Mouse (Mus musculus) liver, adult 2 months (tissue): ENCODE measurements at regions not wholly inside any gene's neighbourhood (a gene's known extent, or its start where the extent isn't known, plus 50 kb on each side); places are given as distances from the start of the nearest gene placed in this dataset.

Experiments used
- DNase-seq: peaks from one replicate; pipeline ENCODE4 v3.0.0-alpha.2; 2011; ENCODE audit warnings: low read depth, low spot score; ENCODE audit errors: extremely low read depth
- H3K27ac ChIP-seq: fragments of 200-500 bp; replicated peaks from 2 replicates; pipeline ENCODE4 v1.5.1; 2012; ENCODE audit warnings: low read depth, mild to moderate bottlenecking, control low read depth, inconsistent platforms, low read length; ENCODE audit not compliant: insufficient read depth
- H3K27me3 ChIP-seq: fragments of 200-500 bp; 2 replicates; pipeline ENCODE4 v1.6.1; 2012; ENCODE audit warnings: mild to moderate bottlenecking, moderate library complexity, low read length, inconsistent platforms; ENCODE audit not compliant: control insufficient read depth, insufficient read depth
- H3K36me3 ChIP-seq: fragments of 200-500 bp; 2 replicates; pipeline ENCODE4 v1.6.1; 2012; ENCODE audit warnings: low read length, inconsistent platforms; ENCODE audit not compliant: control insufficient read depth, insufficient read depth
- H3K4me1 ChIP-seq: fragments of 200-500 bp; 2 replicates; pipeline ENCODE4 v1.6.1; 2011; ENCODE audit warnings: low read length; ENCODE audit not compliant: control insufficient read depth, insufficient read depth
- H3K4me3 ChIP-seq: fragments of 200-500 bp; 2 replicates; pipeline ENCODE4 v1.5.1; 2011; ENCODE audit warnings: low read depth, mild to moderate bottlenecking, control low read depth, low read length, moderate library complexity; ENCODE audit not compliant: insufficient read depth
- H3K79me2 ChIP-seq: fragments of 200-500 bp; 2 replicates; pipeline ENCODE4 v1.6.1; 2012; ENCODE audit warnings: inconsistent platforms, mild to moderate bottlenecking, low read length, moderate library complexity; ENCODE audit not compliant: control insufficient read depth, insufficient read depth
- H3K9ac ChIP-seq: fragments of 200-500 bp; 2 replicates; pipeline ENCODE4 v1.6.1; 2012; ENCODE audit warnings: low read depth, mild to moderate bottlenecking, control low read depth, inconsistent platforms, low read length
- CTCF ChIP-seq: fragments of 200-500 bp; IDR thresholded peaks from 2 replicates; pipeline ENCODE4 v1.5.1; 2011; ENCODE audit warnings: low read depth, low read length, control low read depth
- POLR2A ChIP-seq: fragments of 200-500 bp; IDR thresholded peaks from 2 replicates; pipeline ENCODE4 v1.6.1; 2011; ENCODE audit warnings: low read length, control low read depth; ENCODE audit not compliant: insufficient read depth; ENCODE audit errors: extremely low read depth
- WGBS: fragments of 180-500 bp; shearing (Covaris S2); methylation state at CpG from one replicate; pipeline ENCODE4 v1.1.7; 2018; 5-methylcytosine and 5-hydroxymethylcytosine counted together

DNA sequence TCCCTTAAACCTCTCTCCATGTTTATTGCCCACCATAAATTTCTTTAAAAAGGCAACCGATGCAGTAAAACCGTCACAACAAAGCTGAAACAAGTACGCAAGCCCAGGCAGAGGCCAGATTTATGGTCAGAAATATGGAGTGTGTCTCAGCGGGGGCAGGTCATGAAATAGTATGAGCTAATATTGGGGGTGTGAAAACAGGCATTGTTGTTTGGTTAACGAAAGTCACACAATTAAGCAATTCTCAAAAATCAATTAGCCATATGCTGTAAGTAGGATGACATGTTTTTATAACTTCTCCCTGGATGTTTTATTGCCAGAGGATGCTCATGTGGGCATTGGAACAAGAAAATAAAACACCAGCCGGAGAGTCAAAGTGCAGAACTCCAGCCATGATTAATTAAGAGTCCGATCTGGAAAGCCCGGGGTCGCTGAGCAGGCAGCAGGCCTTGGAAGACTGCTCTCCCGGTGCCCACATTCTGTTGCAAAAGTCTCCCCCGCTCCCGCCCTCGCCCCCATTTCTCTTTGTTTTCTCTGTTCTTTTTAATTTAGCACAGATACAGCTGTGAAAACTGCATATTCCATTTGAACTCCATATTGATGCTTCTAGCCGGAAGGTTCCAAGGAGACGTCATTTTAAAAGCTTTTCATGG is 239.0 kb downstream of the Cxcl12 start:
- no peak for DNase-seq
- Histone ChIP-seq H3K27me3 (no peaks in the 10 kb centered on the region), H3K27ac (no peak overlapping the region), H3K9ac (no peak overlapping the region), H3K4me3 (no peak overlapping the region), H3K4me1 (peaks cover 4% of the 10 kb centered on the region; the same call in 1 of the 2 replicates), H3K79me2 (no peaks in the 10 kb centered on the region), H3K36me3 (no peaks in the 10 kb centered on the region)
- 91% methylated on average over 15 of the region's 15 CpGs for WGBS
- TF ChIP-seq CTCF (no peak), POLR2A (no peak)

DNA sequence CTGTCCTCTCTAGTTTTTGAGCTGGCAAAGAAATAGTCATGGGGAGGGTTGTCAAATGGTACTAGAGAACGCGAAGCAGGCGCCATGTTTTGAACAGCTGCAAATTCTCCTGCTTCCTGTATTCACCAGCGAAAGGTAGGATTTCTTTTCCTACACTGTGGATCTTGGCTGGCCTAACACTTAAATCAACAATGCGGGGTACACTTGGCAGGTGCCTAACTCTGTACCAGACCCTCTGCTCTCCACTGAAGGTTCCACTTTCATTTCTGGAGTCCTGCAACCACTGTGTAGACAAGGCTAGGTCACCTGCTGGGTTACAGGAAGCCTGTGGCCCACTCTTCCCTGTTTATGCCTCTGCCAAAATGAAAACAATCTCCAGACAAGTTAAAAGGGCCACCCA is 239.6 kb downstream of the Cxcl12 start:
- 54% methylated on average over 5 of the region's 5 CpGs for WGBS
- no peak for DNase-seq

DNA sequence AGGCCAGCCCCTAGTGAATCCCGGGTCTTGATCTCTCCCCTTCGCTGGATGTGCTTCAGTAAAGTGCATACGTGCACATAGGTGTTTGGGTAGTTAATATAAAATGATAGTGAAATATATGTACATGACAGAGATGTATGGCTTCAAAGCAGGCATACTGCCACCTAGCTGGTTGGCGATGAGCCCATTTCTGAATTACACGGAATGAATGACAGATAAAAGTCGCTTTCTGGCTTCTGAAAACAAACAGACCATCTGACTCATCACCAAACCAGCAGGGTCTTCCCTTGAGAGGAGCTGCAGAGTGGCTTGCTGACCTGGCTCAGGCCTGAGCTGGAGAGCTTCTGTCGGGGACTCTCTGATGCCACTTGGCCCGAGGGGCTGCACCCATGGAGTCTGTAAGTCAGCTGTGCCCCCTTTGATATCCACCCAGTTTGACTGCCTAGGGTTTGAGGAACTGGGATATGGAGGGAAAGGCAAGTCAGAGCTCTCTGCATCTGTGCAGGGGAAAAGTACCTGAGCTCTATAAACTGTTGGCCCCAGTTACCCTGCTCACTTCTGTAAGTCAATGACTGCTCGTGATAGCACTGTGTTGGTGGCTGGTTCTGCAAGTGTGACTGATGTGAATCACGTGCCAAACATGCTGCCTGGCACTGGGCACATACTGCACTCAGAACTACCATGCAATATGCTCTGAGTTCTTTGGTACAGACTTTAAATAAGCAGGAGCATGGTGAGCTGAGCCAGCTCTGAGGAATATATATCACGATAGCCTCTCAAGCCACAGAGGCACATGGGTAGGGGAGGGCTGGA is 240.8 kb downstream of the Cxcl12 start:
- WGBS, result 71% methylated on average over 11 of the region's 11 CpGs
- no peak overlapping the region for H3K9ac ChIP-seq
- TF ChIP-seq CTCF (no peak), POLR2A (no peak)
- peaks cover 4% of the 10 kb centered on the region; the same call in 1 of the 2 replicates for H3K4me1 ChIP-seq
- H3K27me3 ChIP-seq, result no peaks in the 10 kb centered on the region
- DNase-seq, result no peak
- no peak overlapping the region for H3K4me3 ChIP-seq
- H3K79me2 ChIP-seq, result no peaks in the 10 kb centered on the region
- H3K27ac ChIP-seq, result no peak overlapping the region
- no peaks in the 10 kb centered on the region for H3K36me3 ChIP-seq

More for the DNA sequence above, 239.6 kb downstream of the Cxcl12 start:
- no peaks in the 10 kb centered on the region for H3K36me3 ChIP-seq
- peaks cover 4% of the 10 kb centered on the region; the same call in 1 of the 2 replicates for H3K4me1 ChIP-seq
- H3K27ac ChIP-seq, result no peak overlapping the region
- no peak overlapping the region for H3K4me3 ChIP-seq
- H3K9ac ChIP-seq, result no peak overlapping the region
- TF ChIP-seq CTCF, result no peak
- no peak for TF ChIP-seq POLR2A
- no peaks in the 10 kb centered on the region for H3K27me3 ChIP-seq
- no peaks in the 10 kb centered on the region for H3K79me2 ChIP-seq

DNA sequence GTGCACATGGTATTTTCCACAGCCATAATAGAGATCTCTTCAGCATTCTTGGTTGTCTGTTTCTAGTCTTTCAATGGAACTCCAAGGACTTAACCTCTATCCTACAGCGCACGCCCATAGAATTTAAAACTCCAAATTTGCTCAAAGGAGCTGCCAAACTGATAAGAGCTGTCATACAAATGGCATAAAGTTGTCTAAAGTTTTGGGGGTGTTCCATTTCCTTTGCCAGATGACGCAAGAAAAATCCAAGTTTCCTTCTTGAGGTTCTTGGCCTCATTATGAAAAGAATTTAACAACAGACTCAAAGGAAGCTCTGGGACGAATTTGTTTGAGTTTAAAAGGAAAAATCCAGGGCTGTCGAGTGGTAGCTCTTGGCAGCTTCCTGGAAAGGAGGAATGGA is 246.6 kb downstream of the Cxcl12 start:
- 77% methylated on average over 5 of the region's 5 CpGs for WGBS
- H3K4me1 ChIP-seq, result no peaks in the 10 kb centered on the region
- no peak overlapping the region for H3K4me3 ChIP-seq
- H3K36me3 ChIP-seq, result no peaks in the 10 kb centered on the region
- 0 out of 2 replicates have a peak overlapping the region, but pooled peaks have one; percentile 23 for H3K27ac ChIP-seq
- TF ChIP-seq POLR2A (no peak), CTCF (no peak)
- no peaks in the 10 kb centered on the region for H3K79me2 ChIP-seq
- H3K9ac ChIP-seq, result no peak overlapping the region
- peak; percentile 33 for DNase-seq
- H3K27me3 ChIP-seq, result no peaks in the 10 kb centered on the region

DNA sequence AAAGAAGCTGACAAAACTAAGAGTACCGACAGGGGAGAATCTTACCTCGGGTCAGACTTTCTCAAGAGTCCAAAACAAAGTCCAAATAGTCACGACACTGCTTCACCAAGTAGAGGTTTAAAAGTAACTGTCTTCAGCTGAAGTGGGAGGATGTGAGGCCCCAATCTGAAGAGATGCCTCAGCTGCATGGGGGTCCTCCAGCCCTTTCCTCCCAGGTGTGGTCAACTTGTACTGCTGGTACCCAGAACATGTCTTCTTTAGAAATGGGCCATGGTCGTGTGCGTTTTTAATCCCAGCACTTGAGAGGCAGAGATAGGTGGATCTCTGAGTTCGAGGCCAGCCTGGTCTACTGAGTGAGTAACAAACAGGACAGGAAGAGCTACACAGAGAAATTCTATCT is 247.6 kb downstream of the Cxcl12 start:
- Histone ChIP-seq H3K27ac (no peak overlapping the region), H3K36me3 (no peaks in the 10 kb centered on the region), H3K4me3 (no peak overlapping the region), H3K27me3 (no peaks in the 10 kb centered on the region), H3K9ac (no peak overlapping the region), H3K79me2 (no peaks in the 10 kb centered on the region), H3K4me1 (no peaks in the 10 kb centered on the region)
- TF ChIP-seq POLR2A (no peak), CTCF (no peak)
- 90% methylated on average over 6 of the region's 6 CpGs for WGBS
- no peak for DNase-seq

DNA sequence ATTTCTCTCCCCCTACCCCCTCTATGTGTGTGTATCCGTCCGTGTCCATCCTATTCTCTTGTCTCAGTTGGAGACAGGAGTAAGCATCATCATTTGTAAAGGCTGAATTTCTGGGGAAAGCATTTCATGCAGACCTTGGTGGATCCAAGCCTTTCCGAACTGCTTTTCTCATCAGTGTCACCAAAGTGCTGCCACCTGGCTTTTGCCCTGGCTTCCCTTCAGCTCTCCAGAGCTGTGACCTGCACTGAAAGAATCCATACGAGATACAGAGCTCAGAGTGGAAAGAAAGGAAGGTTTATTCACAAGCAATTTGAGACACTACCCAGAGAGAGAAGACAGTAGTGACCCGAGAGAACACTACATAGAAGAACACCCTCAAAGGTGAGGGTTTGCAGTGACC is 248.1 kb downstream of the Cxcl12 start:
- TF ChIP-seq POLR2A, result no peak
- no peak for TF ChIP-seq CTCF
- 82% methylated on average over 5 of the region's 5 CpGs for WGBS
- Histone ChIP-seq H3K4me1 (no peaks in the 10 kb centered on the region), H3K36me3 (no peaks in the 10 kb centered on the region), H3K4me3 (no peak overlapping the region), H3K9ac (no peak overlapping the region), H3K79me2 (no peaks in the 10 kb centered on the region), H3K27me3 (no peaks in the 10 kb centered on the region), H3K27ac (no peak overlapping the region)
- no peak for DNase-seq
